Mouse (Mus musculus): Measurements from ENCODE around the gene Ypel3.

Ypel3 gene

GRCm38 (mm10) chr7:126793456-126794270 lies 16.9 kb downstream of the Ypel3 start:
- DNase-seq (ENCODE audit: extremely low read depth, low read depth): no peak

- DNase-seq (ENCODE audit: extremely low read depth, low read depth): no peak
Measured at GRCm38 (mm10) chr7:126794271-126794605, 17.5 kb downstream of the Ypel3 start.

- no peak for DNase-seq (ENCODE audit: extremely low read depth, low read depth)
Measured at GRCm38 (mm10) chr7:126795387-126796317, 18.9 kb downstream of the Ypel3 start.

GRCm38 (mm10) chr7:126796350-126796932 lies 19.7 kb downstream of the Ypel3 start:
- no peak for DNase-seq (ENCODE audit: extremely low read depth, low read depth)

GRCm38 (mm10) chr7:126797411-126798126 lies 20.8 kb downstream of the Ypel3 start, which contains the start of gene Fam57b:
TSS of gene Fam57b (plus strand) at chr7:126797668.
- no peak for DNase-seq (ENCODE audit: extremely low read depth, low read depth)

GRCm38 (mm10) chr7:126798127-126799049 lies 21.6 kb downstream of the Ypel3 start:
- DNase-seq (ENCODE audit: extremely low read depth, low read depth): no peak

GRCm38 (mm10) chr7:126799050-126799467 lies 22.3 kb downstream of the Ypel3 start:
- peak; percentile 90 for DNase-seq (ENCODE audit: extremely low read depth, low read depth)

- peak; percentile 80 for DNase-seq (ENCODE audit: extremely low read depth, low read depth)
Measured at GRCm38 (mm10) chr7:126799468-126800268, 22.9 kb downstream of the Ypel3 start.

- no peak for DNase-seq (ENCODE audit: extremely low read depth, low read depth)
Measured at GRCm38 (mm10) chr7:126800269-126801056, 23.7 kb downstream of the Ypel3 start.

GRCm38 (mm10) chr7:126801057-126801422 lies 24.3 kb downstream of the Ypel3 start:
- DNase-seq (ENCODE audit: extremely low read depth, low read depth): no peak

GRCm38 (mm10) chr7:126802134-126802889 lies 25.6 kb downstream of the Ypel3 start:
- DNase-seq (ENCODE audit: extremely low read depth, low read depth): no peak

GRCm38 (mm10) chr7:126803181-126803580 lies 26.4 kb downstream of the Ypel3 start:
- no peak for DNase-seq (ENCODE audit: extremely low read depth, low read depth)

- DNase-seq (ENCODE audit: extremely low read depth, low read depth): no peak
Measured at GRCm38 (mm10) chr7:126803751-126804150, 27.0 kb downstream of the Ypel3 start.

- no peak for DNase-seq (ENCODE audit: extremely low read depth, low read depth)
Measured at GRCm38 (mm10) chr7:126806956-126807355, 30.2 kb downstream of the Ypel3 start.

GRCm38 (mm10) chr7:126807405-126807804 lies 30.6 kb downstream of the Ypel3 start:
- DNase-seq (ENCODE audit: extremely low read depth, low read depth): no peak

- DNase-seq (ENCODE audit: extremely low read depth, low read depth): no peak
Measured at GRCm38 (mm10) chr7:126808703-126809455, 32.1 kb downstream of the Ypel3 start.
